Mouse (Mus musculus): ENCODE measurements around the gene Trmt61a. TPM values are rescaled to one million over a fixed set of nuclear protein-coding genes. Genes with fewer than 3 reads are reported as not detected.
"Not testable (repeated sequence)": the region's sequence is repeated elsewhere in the genome, so short reads cannot be mapped to it uniquely, and the experiment has no call there.

Gene Trmt61a
- total RNA-seq, 4 experiments from 2014 or later = 12.8 to 16.6 (median 16.0) TPM

GRCm38 (mm10) chr12:111699542-111699941 is 21.6 kb downstream of the Trmt61a start:
- DNase-seq = no peak

DNA sequence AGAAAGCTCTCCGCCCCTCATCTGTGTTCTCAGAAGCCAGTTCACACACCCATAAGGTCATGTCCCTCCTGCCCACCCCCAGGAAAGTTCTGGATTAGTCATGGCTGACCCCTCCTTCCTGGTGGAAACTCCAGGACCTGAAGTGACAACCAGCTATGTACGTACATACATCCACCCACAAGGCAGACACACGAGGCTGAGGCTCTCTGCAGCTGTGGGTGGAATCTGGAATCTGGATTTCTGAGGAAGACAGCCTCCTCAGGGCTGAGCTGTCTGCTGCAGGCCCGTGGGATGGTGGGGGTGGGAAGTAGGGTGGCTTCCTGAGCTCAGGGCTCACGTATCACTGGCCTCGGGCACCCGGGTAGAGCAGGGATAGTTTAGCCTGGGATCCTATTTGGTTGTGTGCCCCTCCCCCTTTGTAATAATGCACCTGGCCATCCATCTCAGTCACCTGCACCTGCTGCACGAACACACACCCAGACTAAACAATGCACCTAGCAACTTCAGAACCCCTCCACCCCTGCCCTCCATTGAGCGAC is 23.1 kb downstream of the Trmt61a start:
- DNase-seq = no peak

DNA sequence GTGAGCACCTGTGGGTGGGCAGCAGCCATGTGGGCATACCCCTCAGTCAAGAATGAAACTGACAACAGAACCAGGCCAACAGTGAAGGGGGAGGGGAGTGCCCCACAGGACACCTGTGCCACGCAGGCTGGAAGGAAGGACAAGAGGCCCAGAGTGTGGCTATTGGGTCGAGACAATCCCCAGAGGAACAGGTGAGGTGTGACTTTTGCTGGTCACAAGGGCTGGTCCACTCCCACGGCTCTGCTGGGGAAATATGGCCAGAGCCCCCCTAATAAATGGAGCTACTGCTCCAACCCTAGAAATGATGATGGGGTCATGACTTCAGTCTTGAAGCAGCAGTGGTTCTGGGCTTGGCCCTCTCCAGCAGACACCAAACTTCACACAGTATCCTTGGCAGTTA is 25.4 kb downstream of the Trmt61a start:
- no peak for DNase-seq

DNA sequence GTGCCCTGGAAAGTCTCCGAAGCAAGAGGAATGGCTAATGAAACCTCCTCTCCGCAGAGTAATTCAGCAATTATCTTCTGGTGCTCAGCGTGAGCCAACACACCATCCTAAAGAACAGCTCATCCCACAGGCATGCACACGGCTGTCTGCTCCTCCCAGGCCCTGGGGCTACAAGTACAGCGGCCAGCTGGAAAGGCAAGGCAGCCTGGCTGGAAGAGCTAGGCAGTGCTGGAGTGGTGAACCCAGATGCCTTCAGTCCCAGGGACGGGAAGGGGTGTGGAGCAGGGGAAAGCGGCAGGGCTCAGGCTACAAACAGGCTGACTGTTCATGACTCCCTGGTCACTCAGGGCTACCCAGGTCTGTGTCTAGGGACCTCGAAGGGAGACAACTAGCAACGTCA is 26.7 kb downstream of the Trmt61a start:
- DNase-seq = no peak

DNA sequence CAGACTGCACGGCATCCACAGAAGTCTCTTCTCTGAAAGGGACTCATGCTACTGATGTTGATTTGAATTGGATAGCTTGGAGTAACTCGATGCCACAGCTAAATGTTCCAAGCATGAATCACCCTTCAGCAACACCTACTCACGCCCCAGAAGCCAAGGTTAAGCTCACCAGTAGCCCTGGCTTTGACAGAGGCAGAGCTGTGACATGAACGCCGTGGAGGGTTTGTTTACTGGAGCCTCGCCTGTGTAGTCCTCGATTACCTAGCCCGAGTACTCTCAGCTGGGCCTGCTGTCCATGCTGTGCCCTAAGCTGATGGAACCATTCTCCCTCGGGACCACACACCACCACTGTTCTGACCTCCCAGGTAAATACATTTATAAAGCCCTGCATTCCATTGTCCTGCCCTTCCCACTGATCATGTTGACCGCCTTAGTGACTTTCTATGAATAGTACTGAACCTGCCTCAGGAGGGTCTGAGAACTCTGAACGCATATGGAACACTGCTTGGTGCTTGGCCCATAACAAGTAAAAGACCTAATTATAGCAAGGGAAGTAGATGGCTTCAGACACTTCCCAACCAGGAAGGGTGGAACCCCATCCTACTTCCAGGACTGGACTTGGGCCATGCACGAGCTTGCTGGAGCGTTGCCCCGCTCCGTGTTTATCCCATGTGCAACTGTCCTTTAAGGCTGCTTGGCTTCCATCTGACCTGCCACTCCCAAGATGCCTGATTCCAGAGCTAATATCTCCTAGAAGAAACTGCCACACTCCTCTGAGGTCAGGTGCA is 27.5 kb downstream of the Trmt61a start:
- peak; percentile 70 for DNase-seq

- DNase-seq = no peak
Measured at GRCm38 (mm10) chr12:111708181-111708580, 30.3 kb downstream of the Trmt61a start.

GRCm38 (mm10) chr12:111710091-111710490 is 32.2 kb downstream of the Trmt61a start:
- no peak for DNase-seq

- no peak for DNase-seq
Measured at GRCm38 (mm10) chr12:111712476-111712875, 34.6 kb downstream of the Trmt61a start.

DNA sequence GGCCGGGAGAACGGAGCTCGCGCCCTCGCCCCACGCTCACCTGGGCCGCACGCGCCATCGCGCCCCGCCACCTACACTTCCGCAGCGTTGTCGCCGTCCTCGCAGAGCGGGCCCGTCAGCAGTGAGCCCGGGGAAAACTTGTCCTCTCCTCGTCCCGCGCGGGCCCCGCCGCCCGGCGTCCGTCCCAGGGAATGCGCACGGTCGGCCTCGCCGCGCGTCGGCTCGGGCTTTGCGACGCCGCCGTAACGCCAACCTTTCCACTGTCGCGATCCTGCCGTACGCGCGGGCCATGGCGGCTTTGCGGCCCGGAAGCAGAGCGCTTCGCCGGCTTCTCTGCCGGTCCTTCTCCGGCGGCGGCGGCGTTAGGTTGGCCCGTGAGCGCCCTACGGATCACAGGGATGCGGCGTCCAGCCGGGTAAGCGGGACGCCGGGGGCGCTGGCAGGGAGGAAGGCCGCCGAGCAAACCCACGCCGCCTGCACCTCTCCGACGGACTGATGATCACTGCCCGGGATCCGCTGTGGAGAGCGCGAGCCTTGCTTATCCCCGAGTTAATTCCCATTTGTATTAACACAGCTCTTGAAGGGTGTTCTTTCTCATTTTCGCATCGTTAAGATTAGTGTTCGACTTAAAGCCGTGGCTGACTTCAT is 35.2 kb downstream of the Trmt61a start, which contains the start of the genes Bag5 and Apopt1:
Gene Bag5, minus strand, starts transcription at position 254 of the 648 bp plus-strand sequence.
Gene Apopt1, plus strand, starts transcription at position 258 of the 648 bp plus-strand sequence.
- peak; percentile 89 for DNase-seq

- DNase-seq = not testable (repeated sequence)
Measured at GRCm38 (mm10) chr12:111713880-111714279, 36.0 kb downstream of the Trmt61a start.

DNA sequence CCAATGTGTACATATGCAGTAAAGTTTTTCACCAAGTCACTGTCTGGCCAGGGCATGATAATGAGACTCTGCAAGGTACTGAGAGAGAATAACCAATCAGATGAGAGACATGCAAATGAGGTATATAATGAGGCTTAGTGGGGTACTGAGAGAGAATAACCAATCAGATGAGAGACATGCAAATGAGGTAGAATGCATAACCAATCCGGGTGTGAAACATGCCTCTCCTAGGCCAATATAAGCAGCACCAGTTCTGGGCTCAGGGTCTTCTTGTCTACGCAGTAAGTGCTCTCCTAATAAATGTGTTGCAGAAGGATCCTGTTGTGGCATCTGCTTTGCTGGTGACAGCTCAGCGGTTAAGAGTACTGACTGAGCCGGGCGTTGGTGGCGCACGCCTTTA is 38.6 kb downstream of the Trmt61a start:
- no peak for DNase-seq

- no peak for DNase-seq
Measured at GRCm38 (mm10) chr12:111718656-111719055, 40.8 kb downstream of the Trmt61a start.

DNA sequence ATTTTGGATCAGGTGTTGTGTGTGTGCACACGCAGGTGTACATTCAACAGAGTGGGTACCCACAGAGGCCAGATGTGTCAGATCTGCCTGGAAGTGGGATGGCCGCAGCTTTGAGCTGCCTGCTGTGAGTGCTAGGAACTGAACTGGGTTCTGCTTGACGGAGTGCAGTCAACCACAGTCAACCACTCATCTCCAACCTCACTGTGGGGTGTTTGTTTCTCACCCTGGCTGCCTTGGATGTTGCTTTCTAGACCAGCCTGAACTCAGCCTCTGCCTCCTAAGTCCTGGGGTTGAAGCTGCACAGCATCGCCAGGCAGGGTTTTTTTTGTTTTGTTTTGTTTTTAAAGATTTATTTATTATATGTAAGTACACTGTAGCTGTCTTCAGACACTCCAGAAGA is 42.3 kb downstream of the Trmt61a start:
- no peak for DNase-seq

DNA sequence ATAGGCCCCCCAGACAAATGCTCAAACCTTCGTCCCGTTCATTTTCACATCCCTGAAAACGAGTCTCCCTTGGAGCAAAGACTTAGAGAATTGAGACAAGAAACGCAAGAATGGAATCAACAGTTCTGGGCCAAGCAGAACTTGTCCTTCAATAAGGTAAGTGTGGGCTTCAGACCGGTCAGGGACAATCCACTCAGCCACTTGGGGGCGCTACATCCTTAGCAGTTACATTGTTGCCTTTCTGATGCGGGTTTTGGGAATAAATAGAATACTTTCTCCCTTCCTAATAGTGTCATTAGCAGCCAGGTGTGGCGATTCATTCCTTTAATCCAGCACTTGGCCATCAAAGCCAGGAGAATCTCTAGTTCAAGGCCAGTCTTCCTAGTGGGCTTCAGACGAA is 44.7 kb downstream of the Trmt61a start:
- no peak for DNase-seq

DNA sequence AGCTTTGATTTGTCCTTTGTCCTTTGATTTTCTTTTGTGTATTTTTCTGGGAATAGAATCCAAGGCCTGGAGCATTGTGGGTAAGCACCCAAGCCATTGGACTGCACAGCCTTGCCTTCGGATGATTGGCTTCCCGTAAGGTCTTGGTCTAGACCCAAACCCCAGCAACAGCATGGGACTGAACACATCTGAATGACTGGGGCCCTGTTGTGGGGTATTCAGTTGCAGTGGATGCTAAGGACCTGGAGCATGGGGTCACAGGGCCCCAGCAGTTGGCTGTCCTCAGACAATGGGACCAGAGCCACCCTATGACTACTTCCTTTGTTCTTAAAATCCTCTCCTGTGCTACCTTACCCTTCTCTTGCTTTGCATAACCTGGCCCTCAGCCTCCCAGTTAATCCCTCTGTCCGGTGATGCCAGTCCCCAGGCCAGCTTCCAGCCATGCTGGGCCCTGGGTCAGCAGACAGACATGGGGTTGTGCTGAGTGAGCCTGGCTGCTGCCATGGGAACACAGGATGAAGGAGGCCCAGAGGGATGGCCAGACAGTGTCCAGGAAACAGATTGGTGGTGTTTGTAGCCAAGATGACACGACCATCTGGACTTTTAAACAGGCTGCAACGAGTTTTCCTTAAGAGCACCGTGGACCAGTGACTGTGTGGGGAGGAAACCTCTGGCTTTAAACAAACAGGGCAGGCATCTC is 46.9 kb downstream of the Trmt61a start:
- no peak for DNase-seq

DNA sequence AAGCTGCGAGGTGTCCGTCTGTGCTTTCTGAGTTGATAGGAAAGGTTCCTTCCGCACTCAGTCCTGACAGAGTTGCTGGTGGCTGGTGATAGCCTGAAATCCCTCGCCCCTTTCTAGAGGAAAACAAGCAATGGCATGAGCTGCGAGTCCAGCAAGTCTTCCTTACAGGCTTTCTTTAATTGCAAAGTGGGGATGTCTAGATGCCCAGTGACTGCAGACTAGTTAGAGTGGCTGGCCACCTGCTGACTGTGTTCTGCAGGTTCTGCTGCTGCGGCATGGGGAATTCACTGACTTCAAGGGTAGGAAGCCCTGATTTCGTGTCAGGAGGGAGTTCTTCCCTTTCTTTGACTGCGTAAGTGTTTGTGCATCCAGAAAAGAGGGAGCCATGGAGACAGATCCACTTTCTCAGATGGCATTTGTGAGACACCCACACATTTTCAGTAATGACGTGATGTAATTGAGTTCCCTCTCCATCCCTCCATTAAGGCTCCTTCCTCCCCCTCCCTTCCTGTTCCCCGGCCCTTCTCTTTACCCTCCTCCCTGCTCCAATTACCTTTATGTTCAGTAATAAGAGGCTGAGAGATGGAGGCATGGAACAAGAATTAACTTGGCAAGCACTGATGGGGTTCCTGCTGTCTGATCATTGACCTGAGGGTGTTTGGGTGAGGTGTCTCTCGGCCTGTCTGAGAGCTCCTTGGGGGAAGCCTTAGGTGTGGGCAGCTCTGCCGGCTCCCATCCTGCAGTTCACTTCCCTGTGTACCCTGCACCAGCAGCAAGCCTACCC is 47.6 kb downstream of the Trmt61a start:
- no peak for DNase-seq

GRCm38 (mm10) chr12:111726122-111726463 is 48.2 kb downstream of the Trmt61a start:
- no peak for DNase-seq

DNA sequence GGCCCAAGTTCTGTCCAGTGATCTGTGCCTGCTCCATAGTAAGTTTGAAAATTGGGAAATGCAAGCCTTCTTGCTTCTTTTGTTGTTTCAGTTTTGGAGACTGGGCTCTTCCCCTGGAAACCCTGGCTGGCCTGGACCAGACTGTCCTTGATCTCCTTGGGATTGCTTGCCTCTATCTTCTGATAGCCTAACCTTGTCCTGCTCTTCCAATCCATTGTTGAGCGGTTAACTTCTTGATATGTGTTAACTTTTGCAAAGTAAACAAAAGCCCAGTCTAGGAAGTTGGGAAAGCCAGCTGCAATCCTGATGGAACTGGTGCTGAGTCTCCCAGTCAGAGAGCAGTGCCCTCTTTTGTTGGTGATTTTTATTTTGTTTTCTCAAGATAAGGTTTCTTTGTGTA is 50.1 kb downstream of the Trmt61a start:
- DNase-seq = no peak

DNA sequence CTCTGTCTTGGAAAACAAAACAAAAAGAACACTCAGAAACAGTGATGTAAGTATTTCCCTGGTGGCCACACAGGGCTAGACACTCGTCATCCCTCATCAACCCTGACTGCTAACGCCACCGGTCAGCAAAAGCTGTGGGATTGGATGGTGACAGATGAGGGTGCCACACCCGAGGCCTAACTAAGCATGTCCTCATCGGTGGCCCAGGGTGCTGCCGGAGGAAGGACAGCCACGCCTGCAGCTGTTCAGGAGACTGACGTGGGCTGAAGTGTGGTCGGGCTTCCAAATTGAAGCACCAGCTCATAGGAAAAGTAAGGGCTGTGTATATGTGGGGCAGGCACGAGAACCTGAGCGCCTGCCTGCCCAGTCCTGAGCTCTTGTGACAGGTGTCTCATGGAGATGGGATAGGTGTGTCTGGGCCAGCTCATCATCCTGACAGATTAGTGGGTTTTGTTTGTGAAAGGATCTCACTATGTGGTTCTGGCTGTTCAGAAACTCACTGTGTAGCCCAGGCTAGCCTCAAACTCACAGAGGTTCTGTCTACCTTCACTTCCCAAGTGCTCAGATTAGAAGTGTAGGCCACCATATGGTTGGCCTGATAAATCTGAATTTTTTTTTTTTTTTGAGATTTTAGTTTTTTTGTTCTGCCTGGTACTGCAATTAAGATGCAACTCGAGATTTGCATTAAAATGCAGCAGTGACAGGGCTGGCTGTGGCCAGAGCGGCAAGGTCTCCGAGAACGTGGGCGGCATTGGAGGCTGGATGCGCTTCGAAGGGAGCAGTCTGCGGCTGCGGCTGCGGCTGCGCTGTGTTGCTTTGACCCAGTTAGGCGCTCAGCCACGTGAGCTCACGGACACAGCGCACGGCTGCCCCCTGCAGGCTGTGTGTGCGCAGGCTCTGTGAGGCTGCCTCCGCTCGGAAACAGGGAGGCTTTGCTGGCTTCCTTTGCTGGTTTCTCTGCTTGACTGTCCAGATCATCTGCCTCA is 54.2 kb downstream of the Trmt61a start:
- DNase-seq = peak; percentile 78

DNA sequence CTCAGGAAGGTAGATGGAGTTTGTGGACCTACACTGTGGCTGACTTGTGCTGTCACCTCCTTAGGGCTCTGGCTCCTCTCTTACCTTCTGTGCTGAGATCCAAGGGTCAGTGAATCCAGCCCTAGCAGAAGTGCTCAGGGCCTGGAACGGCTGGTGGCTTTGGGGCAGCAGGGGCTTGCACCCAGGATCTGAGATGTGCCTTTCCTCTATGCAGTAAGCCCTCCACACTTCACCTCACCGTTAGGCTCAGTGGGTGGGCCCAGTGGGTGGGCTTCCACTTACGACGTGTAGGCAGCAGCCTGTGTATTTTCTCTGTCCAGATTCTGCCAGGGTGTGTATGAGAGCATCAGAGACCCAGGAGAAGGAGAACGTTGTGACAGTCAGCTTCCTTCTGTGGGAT is 55.0 kb downstream of the Trmt61a start:
- DNase-seq = no peak
